Mouse (Mus musculus) hindbrain, embryonic 14.5 days (tissue): ENCODE results near the gene Nrip1. TPM values are rescaled to one million over a fixed set of nuclear protein-coding genes. Genes with fewer than 3 reads are reported as not detected.

Experiments
- ATAC-seq: fragments of 200-750 bp; cut with Nextera tagmentation; 2 replicates; pipeline ENCODE4 v1.8.0; 2017; ENCODE audit warnings: moderate number of reproducible peaks, mild to moderate bottlenecking, moderate TSS enrichment, moderate library complexity; ENCODE audit not compliant: low FRiP score
- DNase-seq: peaks from one replicate; pipeline ENCODE4 v3.0.0-alpha.2; 2015; ENCODE audit warnings: low spot score
- H3K27ac ChIP-seq: fragments of 300-500 bp; sonication (generic); 2 replicates; pipeline ENCODE4 v1.5.1; 2014; ENCODE audit warnings: mild to moderate bottlenecking, moderate library complexity
- H3K27me3 ChIP-seq: fragments of 300-500 bp; sonication (generic); 2 replicates; pipeline ENCODE4 v1.6.1; 2014; ENCODE audit warnings: mild to moderate bottlenecking, low read length, mixed read lengths; ENCODE audit not compliant: control insufficient read depth, insufficient read depth
- H3K36me3 ChIP-seq: fragments of 300-500 bp; sonication (generic); replicated peaks from 2 replicates; pipeline ENCODE4 v1.6.1; 2014; ENCODE audit not compliant: control insufficient read depth, insufficient read depth
- H3K4me1 ChIP-seq: fragments of 300-500 bp; sonication (generic); replicated peaks from 2 replicates; pipeline ENCODE4 v1.6.1; 2014; ENCODE audit warnings: antibody characterized with exemption, low read length, mixed read lengths; ENCODE audit not compliant: control insufficient read depth, insufficient read depth
- H3K4me2 ChIP-seq: fragments of 300-500 bp; sonication (generic); replicated peaks from 2 replicates; pipeline ENCODE4 v1.6.1; 2014; ENCODE audit warnings: mild to moderate bottlenecking, moderate library complexity
- H3K4me3 ChIP-seq: fragments of 300-500 bp; sonication (generic); replicated peaks from 2 replicates; pipeline ENCODE4 v1.5.1; 2014; ENCODE audit warnings: mild to moderate bottlenecking, low read length
- H3K9ac ChIP-seq: fragments of 300-500 bp; sonication (generic); 2 replicates; pipeline ENCODE4 v1.6.1; 2014
- H3K9me3 ChIP-seq: fragments of 300-500 bp; sonication (generic); 2 replicates; pipeline ENCODE4 v1.6.1; 2016; ENCODE audit warnings: low read length; ENCODE audit not compliant: control insufficient read depth
- WGBS: fragments of 180-500 bp; shearing (Covaris S2); extraction: QIAGEN DNeasy Blood & Tissue Kit; methylation state at CpG from one replicate; pipeline ENCODE4 v1.1.7; 2014; 5-methylcytosine and 5-hydroxymethylcytosine counted together
- polyA plus RNA-seq: library from polyadenylated mRNA; unstranded; fragments of >200 nt; fragmentation: Nextera tagmentation; extraction: Ambion mirVana; gene quantifications from 2 replicates; pipeline ENCODE4 v1.2.1, GENCODE M21; 2014

The Nrip1 gene
- polyA plus RNA-seq, 1 experiment from 2014 or later = 30.4 TPM

- DNase-seq = no peak
- no peaks in the 10 kb centered on the region for H3K4me1 ChIP-seq
- no peak overlapping the region for H3K9ac ChIP-seq
- H3K4me3 ChIP-seq = no peak overlapping the region
- H3K27me3 ChIP-seq = no peaks in the 10 kb centered on the region
- H3K4me2 ChIP-seq = no peak overlapping the region
- no peaks in the 10 kb centered on the region for H3K9me3 ChIP-seq
- H3K36me3 ChIP-seq = peaks cover 43% of the 10 kb centered on the region
- 88% methylated on average over 14 of the region's 14 CpGs for WGBS
- H3K27ac ChIP-seq = no peak overlapping the region
- ATAC-seq = no peak
These were observed 82.3 kb downstream of the Nrip1 start for GRCm38 (mm10) chr16:76291366-76291765.

DNA sequence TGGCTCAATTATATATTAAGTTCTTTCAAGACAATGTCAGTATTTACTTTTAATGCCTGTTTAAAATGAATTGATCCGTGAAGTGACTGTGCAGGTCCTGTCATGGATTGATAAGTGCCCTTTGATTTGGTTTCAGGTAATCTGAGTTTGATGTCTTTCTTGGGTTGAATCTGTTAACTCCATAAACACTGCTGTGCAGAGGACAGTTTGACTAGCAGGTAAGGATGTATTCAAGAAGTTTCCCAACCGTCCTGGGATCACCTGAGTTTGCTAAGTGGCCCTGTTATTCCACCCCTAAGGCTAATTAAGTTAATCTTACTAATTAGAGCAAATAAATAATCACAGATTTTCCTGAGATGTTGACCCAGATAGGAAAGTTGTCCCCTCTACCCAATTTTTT is 84.1 kb downstream of the Nrip1 start:
- H3K36me3 ChIP-seq = peaks cover 39% of the 10 kb centered on the region
- no peak overlapping the region for H3K4me2 ChIP-seq
- H3K9ac ChIP-seq = no peak overlapping the region
- 81% methylated on average over 2 of the region's 2 CpGs for WGBS
- DNase-seq (no peak), ATAC-seq (no peak)
- H3K27ac ChIP-seq = no peak overlapping the region
- H3K4me3 ChIP-seq = no peak overlapping the region
- H3K9me3 ChIP-seq = no peaks in the 10 kb centered on the region
- H3K4me1 ChIP-seq = no peaks in the 10 kb centered on the region
- H3K27me3 ChIP-seq = no peaks in the 10 kb centered on the region

- no peaks in the 10 kb centered on the region for H3K36me3 ChIP-seq
- H3K27ac ChIP-seq = no peak overlapping the region
- no peaks in the 10 kb centered on the region for H3K27me3 ChIP-seq
- H3K4me3 ChIP-seq = no peak overlapping the region
- ATAC-seq (no peak), DNase-seq (no peak)
- no peak overlapping the region for H3K9ac ChIP-seq
- WGBS = 77% methylated on average over 3 of the region's 3 CpGs
- H3K9me3 ChIP-seq = no peaks in the 10 kb centered on the region
- no peaks in the 10 kb centered on the region for H3K4me1 ChIP-seq
- no peak overlapping the region for H3K4me2 ChIP-seq
These were observed 89.8 kb downstream of the Nrip1 start for GRCm38 (mm10) chr16:76283796-76284195.

- no peaks in the 10 kb centered on the region for H3K9me3 ChIP-seq
- H3K36me3 ChIP-seq = no peaks in the 10 kb centered on the region
- 88% methylated on average over 6 of the region's 6 CpGs for WGBS
- H3K4me1 ChIP-seq = no peaks in the 10 kb centered on the region
- H3K4me3 ChIP-seq = no peak overlapping the region
- no peaks in the 10 kb centered on the region for H3K27me3 ChIP-seq
- DNase-seq = no peak
- H3K4me2 ChIP-seq = no peak overlapping the region
- ATAC-seq = no peak
- H3K27ac ChIP-seq = no peak overlapping the region
- H3K9ac ChIP-seq = no peak overlapping the region
These were observed 91.8 kb downstream of the Nrip1 start for GRCm38 (mm10) chr16:76281850-76282249.

- Histone ChIP-seq H3K4me2 (no peak overlapping the region), H3K4me1 (no peaks in the 10 kb centered on the region), H3K9ac (no peak overlapping the region), H3K27ac (no peak overlapping the region), H3K36me3 (no peaks in the 10 kb centered on the region), H3K4me3 (no peak overlapping the region), H3K9me3 (no peaks in the 10 kb centered on the region), H3K27me3 (no peaks in the 10 kb centered on the region)
- DNase-seq (no peak), ATAC-seq (no peak)
- WGBS = 93% methylated on average over 8 of the region's 8 CpGs
These were observed 93.3 kb downstream of the Nrip1 start for GRCm38 (mm10) chr16:76280365-76280764.

DNA sequence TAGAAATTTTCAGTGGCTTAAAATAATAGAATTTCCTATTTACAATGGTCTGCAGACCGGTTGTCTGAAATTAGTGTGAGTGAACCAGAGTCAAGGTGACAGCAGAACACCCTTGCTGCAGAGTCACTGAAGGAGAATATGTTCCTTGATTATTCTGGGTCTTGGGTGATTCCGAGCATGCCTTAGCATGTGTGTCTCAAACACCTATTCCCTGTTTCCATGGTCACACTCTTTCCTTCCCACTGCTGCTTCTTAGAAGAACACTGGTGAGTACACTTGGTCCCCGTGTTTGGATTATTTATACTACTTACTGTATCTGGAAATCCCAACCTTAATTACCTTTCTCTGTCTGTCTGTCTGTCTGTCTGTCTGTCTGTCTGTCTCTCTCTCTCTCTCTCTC is 97.4 kb downstream of the Nrip1 start:
- no peak overlapping the region for H3K9ac ChIP-seq
- H3K4me3 ChIP-seq = no peak overlapping the region
- ATAC-seq (no peak), DNase-seq (no peak)
- 94% methylated on average over 3 of the region's 3 CpGs for WGBS
- no peaks in the 10 kb centered on the region for H3K4me1 ChIP-seq
- H3K27ac ChIP-seq = no peak overlapping the region
- no peak overlapping the region for H3K4me2 ChIP-seq
- no peaks in the 10 kb centered on the region for H3K27me3 ChIP-seq
- H3K9me3 ChIP-seq = no peaks in the 10 kb centered on the region
- H3K36me3 ChIP-seq = no peaks in the 10 kb centered on the region

GRCm38 (mm10) chr16:76275584-76275983 is 98.0 kb downstream of the Nrip1 start:
- no peaks in the 10 kb centered on the region for H3K27me3 ChIP-seq
- WGBS = 91% methylated on average over 3 of the region's 3 CpGs
- H3K9ac ChIP-seq = no peak overlapping the region
- DNase-seq = no peak
- no peak overlapping the region for H3K4me2 ChIP-seq
- no peak overlapping the region for H3K27ac ChIP-seq
- H3K36me3 ChIP-seq = no peaks in the 10 kb centered on the region
- H3K9me3 ChIP-seq = no peaks in the 10 kb centered on the region
- H3K4me1 ChIP-seq = no peaks in the 10 kb centered on the region
- H3K4me3 ChIP-seq = no peak overlapping the region
- no peak for ATAC-seq

GRCm38 (mm10) chr16:76275166-76275565 is 98.5 kb downstream of the Nrip1 start:
- Histone ChIP-seq H3K27me3 (no peaks in the 10 kb centered on the region), H3K9ac (no peak overlapping the region), H3K4me1 (no peaks in the 10 kb centered on the region), H3K9me3 (no peaks in the 10 kb centered on the region), H3K4me2 (no peak overlapping the region), H3K36me3 (no peaks in the 10 kb centered on the region), H3K4me3 (no peak overlapping the region), H3K27ac (no peak overlapping the region)
- ATAC-seq (no peak), DNase-seq (no peak)
- 84% methylated on average over 7 of the region's 7 CpGs for WGBS

GRCm38 (mm10) chr16:76266635-76267268 is 106.9 kb downstream of the Nrip1 start:
- Histone ChIP-seq H3K36me3 (no peaks in the 10 kb centered on the region), H3K4me2 (no peak overlapping the region), H3K9ac (no peak overlapping the region), H3K27ac (no peak overlapping the region), H3K4me3 (no peak overlapping the region), H3K27me3 (no peaks in the 10 kb centered on the region), H3K9me3 (no peaks in the 10 kb centered on the region), H3K4me1 (no peaks in the 10 kb centered on the region)
- ATAC-seq (no peak), DNase-seq (no peak)
- 85% methylated on average over 9 of the region's 9 CpGs for WGBS

GRCm38 (mm10) chr16:76265874-76266273 is 107.8 kb downstream of the Nrip1 start:
- WGBS = 7% methylated on average over 2 of the region's 2 CpGs
- Histone ChIP-seq H3K27ac (no peak overlapping the region), H3K4me2 (no peak overlapping the region), H3K4me1 (no peaks in the 10 kb centered on the region), H3K9me3 (no peaks in the 10 kb centered on the region), H3K4me3 (no peak overlapping the region), H3K36me3 (no peaks in the 10 kb centered on the region), H3K9ac (no peak overlapping the region), H3K27me3 (no peaks in the 10 kb centered on the region)
- DNase-seq (no peak), ATAC-seq (no peak)
